In the genomic region with DNA sequence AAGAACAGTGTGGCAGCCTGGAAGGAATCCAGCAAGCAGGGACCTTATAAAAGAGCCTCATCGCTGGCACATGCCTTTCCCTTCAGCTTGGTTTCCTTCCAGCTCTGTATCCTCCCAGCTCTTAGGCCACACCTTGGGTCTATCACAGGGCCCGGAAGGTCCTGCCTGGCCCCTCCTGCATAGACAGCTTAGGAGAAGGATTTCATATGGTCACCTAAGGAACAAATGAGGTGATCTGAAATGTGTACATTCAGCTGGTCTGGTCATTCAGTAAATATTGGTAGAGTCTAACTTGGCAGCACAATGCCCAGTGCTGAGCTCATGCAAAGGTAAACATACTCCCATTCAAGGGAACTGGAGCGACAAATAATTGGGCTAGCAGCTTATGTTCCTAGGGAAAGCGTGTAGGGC, we compare ENCODE assay signal across 11 mouse cellular contexts. TPM values are rescaled to one million over a fixed set of nuclear protein-coding genes. Genes with fewer than 3 reads are reported as not detected.
DNase-seq lines count a peak whose midpoint lies in the region; ATAC-seq and TF ChIP-seq lines count a peak whose summit lies in the region.
"Had no signal": no experiment of that assay in that cellular context is flagged by ENCODE, and none has a peak within 500 bp of the region (broad histone marks: within the 10 kb centered on the region; RNA-seq: fewer than 3 reads in every experiment).

No protein-coding gene starts in this region.

- no peak overlapping the region for H3K9ac ChIP-seq in hindbrain, postnatal 0 days (replicated peaks; ENCODE audit: low read length)
- no peak overlapping the region for H3K9ac ChIP-seq in hindbrain, embryonic 13.5 days
- H3K9ac ChIP-seq in lung, embryonic 15.5 days: no peak overlapping the region

- H3K27me3 ChIP-seq in hindbrain, postnatal 0 days (ENCODE audit: insufficient read depth, low read length): no peaks in the 10 kb centered on the region
- H3K27me3 ChIP-seq in hindbrain, embryonic 13.5 days: no peaks in the 10 kb centered on the region
- H3K27me3 ChIP-seq in lung, embryonic 15.5 days: no peaks in the 10 kb centered on the region

- 46% methylated on average over 4 of the region's 4 CpGs for WGBS in hindbrain, postnatal 0 days
- 69% methylated on average over 4 of the region's 4 CpGs for WGBS in hindbrain, embryonic 13.5 days
- 45% methylated on average over 4 of the region's 4 CpGs for WGBS in lung, embryonic 15.5 days

- TF ChIP-seq CTCF in hindbrain, postnatal 0 days (IDR thresholded peaks at IDR 0.05; ENCODE audit: low read depth): no peak

- H3K9me3 ChIP-seq in hindbrain, postnatal 0 days (ENCODE audit: low read length): no peaks in the 10 kb centered on the region
- no peaks in the 10 kb centered on the region for H3K9me3 ChIP-seq in hindbrain, embryonic 13.5 days
- no peaks in the 10 kb centered on the region for H3K9me3 ChIP-seq in lung, embryonic 15.5 days

- no peak overlapping the region for H3K4me2 ChIP-seq in hindbrain, postnatal 0 days (ENCODE audit: low read depth, low read length)
- no peak overlapping the region for H3K4me2 ChIP-seq in hindbrain, embryonic 13.5 days
- H3K4me2 ChIP-seq in lung, embryonic 15.5 days: no peak overlapping the region

- peaks cover 21% of the 10 kb centered on the region for H3K4me1 ChIP-seq in hindbrain, postnatal 0 days (ENCODE audit: insufficient read depth, low read length)
- peaks cover 47% of the 10 kb centered on the region for H3K4me1 ChIP-seq in hindbrain, embryonic 13.5 days (replicated peaks)
- H3K4me1 ChIP-seq in lung, embryonic 15.5 days: peaks cover 19% of the 10 kb centered on the region

- no peak overlapping the region for H3K4me3 ChIP-seq in hindbrain, postnatal 0 days (ENCODE audit: low read length)
- no peak overlapping the region for H3K4me3 ChIP-seq in hindbrain, embryonic 13.5 days
- no peak overlapping the region for H3K4me3 ChIP-seq in lung, embryonic 15.5 days

- ATAC-seq in hindbrain, postnatal 0 days: no peak
- ATAC-seq in hindbrain, embryonic 13.5 days (ENCODE audit: low FRiP score): no peak
- ATAC-seq in lung, embryonic 15.5 days (ENCODE audit: borderline replicate concordance, extremely low read depth, low FRiP score, low TSS enrichment): peak; percentile 58; the same call in 1 of the 2 replicates
- ATAC-seq in frontal cortex, adult (ENCODE audit: low TSS enrichment): no peak

- DNase-seq in hindbrain, postnatal 0 days (ENCODE audit: low spot score): peak; percentile 49
- peak; percentile 12 for DNase-seq in Muller cell, postnatal 12 days (ENCODE audit: inconsistent ontology term)
- DNase-seq in cerebellum, adult 9-10 months: peak; percentile 89
- no peak for DNase-seq in adrenal gland, postnatal 4 days (ENCODE audit: low spot score in 2 of 2)
- DNase-seq in testis, postnatal 14 days (ENCODE audit: low spot score): no peak
- DNase-seq: kidney, postnatal 14 days had no signal

- H3K36me3 ChIP-seq in hindbrain, postnatal 0 days (ENCODE audit: insufficient read depth, low read length): no peaks in the 10 kb centered on the region
- H3K36me3 ChIP-seq in hindbrain, embryonic 13.5 days: no peaks in the 10 kb centered on the region
- no peaks in the 10 kb centered on the region for H3K36me3 ChIP-seq in lung, embryonic 15.5 days

- H3K27ac ChIP-seq in hindbrain, postnatal 0 days: 0 out of 2 replicates have a peak overlapping the region, but pooled peaks have one; percentile 45
- H3K27ac ChIP-seq in hindbrain, embryonic 13.5 days: no peak overlapping the region
- H3K27ac ChIP-seq in lung, embryonic 15.5 days: no peak overlapping the region; the same call in 1 of the 2 replicates

RNA-seq across cellular contexts. Expression of a gene that starts 6.4 kb away (rescaled TPM):
- 28.0 and 29.1 TPM in 2 replicates for total RNA-seq in hindbrain, postnatal 0 days (2014; rRNA removed)
- 9.9 and 12.8 TPM in 2 replicates for polyA plus RNA-seq in hindbrain, postnatal 0 days (2015; fragmentation: Nextera tagmentation; extraction: Ambion mirVana)
- 14.4 and 19.1 TPM in 2 replicates for polyA plus RNA-seq in hindbrain, embryonic 13.5 days (2015; fragmentation: Nextera tagmentation; extraction: Ambion mirVana)
- polyA plus RNA-seq in lung, embryonic 15.5 days (2015; fragmentation: Nextera tagmentation; extraction: Ambion mirVana): 11.2 and 13.3 TPM in 2 replicates
- total RNA-seq in adrenal gland, postnatal 4 days (2021): 10 to 100 TPM; 18.2 to 20.2 TPM

RNA-seq across cellular contexts. Expression of a gene that starts 9.4 kb away (rescaled TPM):
- total RNA-seq in hindbrain, postnatal 0 days (2014; rRNA removed): 0.10 TPM in 1 of 2 replicates, not detected in the other
- 0.18 and 0.28 TPM in 2 replicates for polyA plus RNA-seq in hindbrain, postnatal 0 days (2015; fragmentation: Nextera tagmentation; extraction: Ambion mirVana)
- polyA plus RNA-seq in hindbrain, embryonic 13.5 days (2015; fragmentation: Nextera tagmentation; extraction: Ambion mirVana): 0.18 and 0.25 TPM in 2 replicates
- polyA plus RNA-seq in lung, embryonic 15.5 days (2015; fragmentation: Nextera tagmentation; extraction: Ambion mirVana): not detected in 2 replicates
- not detected for total RNA-seq in adrenal gland, postnatal 4 days (2021)
- total RNA-seq: left cerebral cortex, postnatal 14 days had no signal
- polyA plus RNA-seq: heart, embryonic 14.5 days had no signal

RNA-seq across cellular contexts. Expression of a gene that starts 41.6 kb away (rescaled TPM):
- total RNA-seq in hindbrain, postnatal 0 days (2014; rRNA removed): 9.1 and 11.2 TPM in 2 replicates
- polyA plus RNA-seq in hindbrain, postnatal 0 days (2015; fragmentation: Nextera tagmentation; extraction: Ambion mirVana): 82.5 and 90.6 TPM in 2 replicates
- 126 and 132 TPM in 2 replicates for polyA plus RNA-seq in hindbrain, embryonic 13.5 days (2015; fragmentation: Nextera tagmentation; extraction: Ambion mirVana)
- 133 and 134 TPM in 2 replicates for polyA plus RNA-seq in lung, embryonic 15.5 days (2015; fragmentation: Nextera tagmentation; extraction: Ambion mirVana)
- total RNA-seq in adrenal gland, postnatal 4 days (2021): 10 to 100 TPM; 72.0 to 75.3 TPM

Comparison
In these comparisons a context has a peak if more than half of its experiments do, and no peak if none do; other contexts are left out.
1. DNase-seq: peak in hindbrain, postnatal 0 days (single experiment), Muller cell, postnatal 12 days (single experiment) and cerebellum, adult 9-10 months (single experiment); none in adrenal gland, postnatal 4 days (0 of 2) and testis, postnatal 14 days (single experiment).